Mouse (Mus musculus) forebrain, embryonic 15.5 days (tissue): ENCODE data around the gene 4933400A11Rik. TPM values are rescaled to one million over a fixed set of nuclear protein-coding genes. Genes with fewer than 3 reads are reported as not detected.

Source experiments
- ATAC-seq: fragments of 200-750 bp; cut with Nextera tagmentation; replicated peaks from 2 replicates; pipeline ENCODE4 v1.8.0; 2017; ENCODE audit warnings: mild to moderate bottlenecking, moderate TSS enrichment, moderate library complexity
- H3K27ac ChIP-seq: fragments of 300-500 bp; sonication (generic); replicated peaks from 2 replicates; pipeline ENCODE4 v1.5.1; 2015; ENCODE audit warnings: mild to moderate bottlenecking, inconsistent platforms
- H3K27me3 ChIP-seq: fragments of 300-500 bp; sonication (generic); 2 replicates; pipeline ENCODE4 v1.6.1; 2015; ENCODE audit warnings: inconsistent platforms
- H3K36me3 ChIP-seq: fragments of 300-500 bp; sonication (generic); 2 replicates; pipeline ENCODE4 v1.6.1; 2015; ENCODE audit warnings: mild to moderate bottlenecking, inconsistent platforms
- H3K4me1 ChIP-seq: fragments of 300-500 bp; sonication (generic); 2 replicates; pipeline ENCODE4 v1.6.1; 2015; ENCODE audit warnings: inconsistent platforms
- H3K4me2 ChIP-seq: fragments of 300-500 bp; sonication (generic); replicated peaks from 2 replicates; pipeline ENCODE4 v1.6.1; 2015; ENCODE audit warnings: mild to moderate bottlenecking, inconsistent platforms
- H3K4me3 ChIP-seq: fragments of 300-500 bp; sonication (generic); 2 replicates; pipeline ENCODE4 v1.5.1; 2015; ENCODE audit warnings: mild to moderate bottlenecking, inconsistent platforms
- H3K9ac ChIP-seq: fragments of 300-500 bp; sonication (generic); replicated peaks from 2 replicates; pipeline ENCODE4 v1.6.1; 2015; ENCODE audit warnings: mild to moderate bottlenecking, inconsistent platforms
- H3K9me3 ChIP-seq: fragments of 300-500 bp; sonication (generic); 2 replicates; pipeline ENCODE4 v1.6.1; 2016; ENCODE audit warnings: inconsistent platforms
- WGBS: fragments of 180-500 bp; shearing (Covaris S2); methylation state at CpG from one replicate; pipeline ENCODE4 v1.1.7; 2015; ENCODE audit warnings: mixed read lengths; 5-methylcytosine and 5-hydroxymethylcytosine counted together
- polyA plus RNA-seq: library from polyadenylated mRNA; unstranded; fragments of >200 nt; fragmentation: Nextera tagmentation; extraction: Ambion mirVana; gene quantifications from 2 replicates; pipeline ENCODE4 v1.2.1, GENCODE M21; 2015

Gene 4933400A11Rik
- polyA plus RNA-seq: not detected in 2 replicates

DNA sequence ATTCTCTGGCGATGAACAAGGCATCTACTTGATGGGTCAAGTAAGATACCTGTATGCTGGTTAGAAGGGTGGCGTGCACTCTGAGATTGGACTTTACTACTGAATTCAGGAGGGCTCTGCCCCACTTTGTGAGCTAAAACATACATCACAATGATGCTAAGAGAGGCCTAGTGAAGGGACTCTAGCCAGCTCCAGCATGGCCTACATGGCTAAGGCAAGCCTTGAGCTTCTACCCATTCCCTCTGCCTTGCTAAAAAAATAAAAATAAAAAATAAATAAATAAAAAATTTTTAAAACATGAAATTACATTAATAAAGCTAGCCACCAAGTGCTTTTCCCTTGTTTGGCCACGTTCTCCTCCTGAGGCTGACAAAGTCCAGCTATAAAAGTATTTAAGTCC is at the start of gene 4933400A11Rik:
Gene 4933400A11Rik, minus strand, starts transcription at position 101 of the 400 bp plus-strand sequence.
- WGBS: 88% methylated on average over 3 of the region's 3 CpGs

DNA sequence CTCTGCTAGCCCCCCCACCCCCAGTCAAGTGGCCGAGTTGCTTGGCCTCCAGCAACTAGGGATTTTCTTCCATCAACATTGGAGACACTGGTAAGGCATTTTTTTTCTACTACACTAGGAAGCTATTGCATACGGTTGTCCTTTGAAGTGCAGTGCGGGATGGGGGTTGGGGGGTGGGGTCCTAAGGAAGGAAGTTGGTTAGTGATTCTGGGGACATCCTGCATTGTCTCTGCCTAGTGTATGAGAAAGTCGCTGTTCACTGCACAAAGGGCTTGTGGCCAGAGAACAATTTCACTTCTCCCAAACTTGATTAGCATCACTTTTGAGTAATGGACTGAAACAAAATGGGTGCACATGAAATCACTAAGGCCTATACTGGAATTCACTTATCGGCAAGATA is 48.7 kb upstream of the 4933400A11Rik start:
- Histone ChIP-seq H3K9ac (peak overlapping the region; percentile 27), H3K36me3 (no peaks in the 10 kb centered on the region), H3K4me1 (peaks cover 3% of the 10 kb centered on the region; the same call in 1 of the 2 replicates), H3K4me2 (peak overlapping the region; percentile 41), H3K27ac (peak overlapping the region; percentile 75), H3K9me3 (no peaks in the 10 kb centered on the region), H3K4me3 (peak overlapping the region; percentile 22), H3K27me3 (no peaks in the 10 kb centered on the region)
- 0 out of 2 replicates have a peak, but pooled peaks have one; percentile 21 for ATAC-seq
- WGBS: 21% methylated on average over 5 of the region's 5 CpGs

More for the DNA sequence above, at the start of gene 4933400A11Rik:
- H3K9me3 ChIP-seq: no peaks in the 10 kb centered on the region
- no peak within 1 kb of the TSS for H3K4me3 ChIP-seq
- no peaks in the 10 kb centered on the region for H3K4me1 ChIP-seq
- H3K27me3 ChIP-seq: no peaks in the 10 kb centered on the region; the same call in 1 of the 2 replicates
- no peaks in the 10 kb centered on the region for H3K36me3 ChIP-seq
- ATAC-seq: no peak
- no peak within 1 kb of the TSS for H3K9ac ChIP-seq
- H3K27ac ChIP-seq: no peak within 1 kb of the TSS
- no peak within 1 kb of the TSS for H3K4me2 ChIP-seq

DNA sequence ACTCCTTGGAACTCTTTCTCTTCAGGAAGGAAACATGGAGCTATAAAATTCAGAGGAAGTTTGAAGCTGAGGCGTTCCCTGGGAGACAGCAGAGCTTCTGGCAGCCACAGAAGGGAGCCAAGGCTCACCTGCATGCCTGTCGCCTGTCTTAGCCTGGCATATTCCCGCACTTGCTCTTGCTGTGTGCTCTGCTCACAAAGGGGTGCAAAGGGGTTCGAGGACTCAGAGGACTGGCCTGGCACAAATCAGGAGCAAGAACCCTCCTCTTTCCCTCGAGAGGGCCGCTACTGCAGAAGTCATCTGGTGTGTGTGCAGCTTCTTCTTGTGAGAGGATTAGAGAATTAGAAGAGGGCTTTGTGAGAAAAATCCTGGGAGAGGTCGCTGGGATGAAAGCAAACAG is 48.3 kb upstream of the 4933400A11Rik start:
- Histone ChIP-seq H3K27ac (peak overlapping the region; percentile 75), H3K36me3 (no peaks in the 10 kb centered on the region), H3K9ac (peak overlapping the region; percentile 27), H3K4me1 (peaks cover 3% of the 10 kb centered on the region; the same call in 1 of the 2 replicates), H3K4me3 (peak overlapping the region; percentile 22), H3K27me3 (no peaks in the 10 kb centered on the region), H3K9me3 (no peaks in the 10 kb centered on the region), H3K4me2 (peak overlapping the region; percentile 41)
- ATAC-seq: peak; percentile 54
- 9% methylated on average over 7 of the region's 7 CpGs for WGBS

DNA sequence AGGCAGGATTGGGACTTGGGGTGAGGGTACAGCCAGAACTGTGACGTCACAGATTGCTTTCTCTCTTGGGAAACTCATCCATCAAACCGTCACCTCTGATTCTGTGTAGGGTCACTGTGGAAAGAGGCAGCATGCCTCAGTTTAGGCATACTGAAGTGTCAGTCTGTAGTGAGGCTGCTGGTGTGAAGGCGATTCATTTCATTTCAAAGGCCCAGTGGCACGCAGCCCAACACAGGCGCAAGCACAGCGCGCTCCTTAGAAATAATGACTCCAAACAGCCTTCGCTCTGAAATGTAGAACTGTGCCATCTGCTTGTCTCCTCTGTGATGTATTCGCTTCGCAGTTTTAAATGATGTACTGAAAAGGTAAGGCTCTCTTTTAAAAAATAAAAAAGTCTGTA is 47.5 kb upstream of the 4933400A11Rik start:
- WGBS: 39% methylated on average over 10 of the region's 10 CpGs
- Histone ChIP-seq H3K36me3 (no peaks in the 10 kb centered on the region), H3K4me1 (peaks cover 3% of the 10 kb centered on the region; the same call in 1 of the 2 replicates), H3K27me3 (no peaks in the 10 kb centered on the region), H3K4me3 (peak overlapping the region; percentile 20), H3K9ac (no peak overlapping the region), H3K4me2 (peak overlapping the region; percentile 36), H3K27ac (peak overlapping the region; percentile 70), H3K9me3 (no peaks in the 10 kb centered on the region)
- ATAC-seq: peak; percentile 88

DNA sequence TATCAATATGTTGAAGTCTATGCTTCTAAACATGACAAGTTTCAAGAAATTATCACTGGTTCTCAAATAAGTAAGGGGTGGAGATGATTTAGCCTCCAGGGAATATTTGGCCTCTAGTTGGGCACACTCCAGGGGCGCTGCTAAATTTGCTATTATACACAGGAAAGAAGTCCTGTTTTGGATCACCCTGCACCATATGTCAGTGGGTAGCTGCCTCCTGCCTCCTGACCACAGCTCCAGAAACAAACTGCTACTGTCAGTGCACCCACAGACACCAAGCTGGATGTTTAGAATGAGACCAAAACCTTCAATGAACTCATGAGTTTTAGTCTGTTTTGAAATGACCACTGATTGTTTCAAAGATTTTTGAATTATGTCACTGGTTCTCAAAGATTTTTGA is 34.2 kb upstream of the 4933400A11Rik start:
- no peak for ATAC-seq
- 69% methylated on average over 1 of the region's 1 CpGs for WGBS
- Histone ChIP-seq H3K4me3 (no peak overlapping the region), H3K4me1 (no peaks in the 10 kb centered on the region), H3K36me3 (no peaks in the 10 kb centered on the region), H3K27me3 (no peaks in the 10 kb centered on the region), H3K4me2 (no peak overlapping the region), H3K9ac (no peak overlapping the region), H3K9me3 (no peaks in the 10 kb centered on the region), H3K27ac (no peak overlapping the region)

DNA sequence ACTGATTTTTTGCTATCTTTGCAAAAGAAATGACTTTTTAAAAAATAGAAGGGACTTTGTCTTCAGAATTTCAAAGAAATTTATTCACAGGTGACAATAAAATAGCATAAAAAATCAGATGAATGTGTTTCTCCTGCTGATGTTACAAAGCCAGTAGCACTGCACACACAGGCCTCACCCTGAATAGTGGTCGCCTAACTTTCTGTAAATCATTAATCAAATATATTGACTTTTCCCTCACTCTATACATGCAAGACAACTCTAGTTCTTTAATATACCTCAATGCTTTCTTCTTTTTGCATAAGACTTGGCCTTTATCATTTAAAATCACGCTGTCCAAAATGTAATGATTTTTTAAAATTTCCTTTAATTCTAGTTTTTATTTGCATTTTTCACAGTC is 32.3 kb upstream of the 4933400A11Rik start:
- no peak overlapping the region for H3K4me2 ChIP-seq
- no peaks in the 10 kb centered on the region for H3K4me1 ChIP-seq
- ATAC-seq: no peak
- 92% methylated on average over 2 of the region's 2 CpGs for WGBS
- H3K27me3 ChIP-seq: no peaks in the 10 kb centered on the region
- no peaks in the 10 kb centered on the region for H3K9me3 ChIP-seq
- H3K9ac ChIP-seq: no peak overlapping the region
- H3K27ac ChIP-seq: no peak overlapping the region
- H3K4me3 ChIP-seq: no peak overlapping the region
- H3K36me3 ChIP-seq: no peaks in the 10 kb centered on the region

DNA sequence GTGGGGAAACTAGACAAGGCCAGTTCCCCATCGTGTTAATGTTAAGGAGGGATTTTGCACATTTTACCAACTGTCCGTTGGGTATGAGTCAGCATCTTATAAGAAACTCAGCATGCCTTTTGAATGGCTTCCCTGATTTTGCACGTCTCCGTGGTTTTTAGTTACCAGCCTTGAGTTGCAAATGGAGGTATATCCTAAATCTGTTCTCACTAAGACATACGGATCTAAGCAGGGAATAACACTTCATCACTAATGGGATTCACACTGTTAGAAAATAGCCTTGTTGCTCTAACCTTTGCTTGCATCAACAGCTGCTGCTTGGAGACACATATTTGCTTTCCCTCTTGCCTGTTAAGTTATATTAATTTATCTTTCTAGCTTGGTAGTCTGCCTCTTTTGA is 31.9 kb upstream of the 4933400A11Rik start:
- Histone ChIP-seq H3K4me3 (no peak overlapping the region), H3K27me3 (no peaks in the 10 kb centered on the region), H3K4me1 (no peaks in the 10 kb centered on the region), H3K36me3 (no peaks in the 10 kb centered on the region), H3K27ac (no peak overlapping the region), H3K4me2 (no peak overlapping the region), H3K9me3 (no peaks in the 10 kb centered on the region), H3K9ac (no peak overlapping the region)
- ATAC-seq: peak; percentile 26; the same call in 1 of the 2 replicates
- WGBS: 43% methylated on average over 5 of the region's 5 CpGs

DNA sequence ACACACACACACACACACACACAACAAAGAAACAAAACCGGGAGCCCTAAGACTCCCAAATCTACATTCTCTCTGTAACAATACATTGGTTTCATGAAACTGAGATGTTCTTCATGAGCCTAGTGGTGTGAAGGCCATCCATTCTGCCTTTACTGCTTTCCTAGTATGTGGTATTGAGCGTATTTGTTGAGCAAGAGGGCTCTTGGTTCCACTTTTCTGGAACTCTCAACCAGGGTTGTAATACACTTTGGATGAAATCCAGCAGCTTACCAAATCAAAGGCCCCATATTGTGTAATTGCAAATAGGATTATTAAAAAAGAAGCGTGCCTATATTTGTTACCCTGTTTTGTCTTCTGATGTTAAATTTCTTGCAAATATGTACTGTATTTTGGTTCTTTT is 28.3 kb upstream of the 4933400A11Rik start:
- Histone ChIP-seq H3K9ac (no peak overlapping the region), H3K4me3 (no peak overlapping the region), H3K27me3 (no peaks in the 10 kb centered on the region), H3K4me1 (no peaks in the 10 kb centered on the region), H3K9me3 (no peaks in the 10 kb centered on the region), H3K27ac (no peak overlapping the region), H3K36me3 (no peaks in the 10 kb centered on the region), H3K4me2 (no peak overlapping the region)
- WGBS: 71% methylated on average over 3 of the region's 3 CpGs
- no peak for ATAC-seq

DNA sequence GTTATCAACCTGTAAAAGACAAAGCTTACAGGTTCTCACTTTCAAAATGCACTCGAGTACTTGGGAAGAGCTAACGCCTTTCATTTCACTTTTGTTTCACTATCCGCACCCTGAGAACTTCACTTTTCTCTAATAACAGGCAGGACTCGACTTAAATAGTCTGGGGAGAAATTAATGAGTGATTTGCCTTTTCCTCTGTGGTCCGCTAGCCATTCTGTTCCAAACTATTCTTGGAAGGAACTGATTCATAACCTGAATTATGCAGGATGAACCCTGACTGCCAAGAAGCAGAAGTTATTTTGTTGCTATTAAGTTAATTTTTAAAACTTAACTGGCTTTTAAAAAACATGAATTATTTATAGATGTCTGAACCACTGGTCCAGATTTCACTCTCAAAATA is 26.4 kb upstream of the 4933400A11Rik start:
- no peak overlapping the region for H3K9ac ChIP-seq
- 42% methylated on average over 5 of the region's 5 CpGs for WGBS
- no peaks in the 10 kb centered on the region for H3K36me3 ChIP-seq
- H3K4me2 ChIP-seq: no peak overlapping the region
- H3K4me3 ChIP-seq: no peak overlapping the region
- no peak overlapping the region for H3K27ac ChIP-seq
- no peaks in the 10 kb centered on the region for H3K4me1 ChIP-seq
- no peaks in the 10 kb centered on the region for H3K27me3 ChIP-seq
- no peak for ATAC-seq
- no peaks in the 10 kb centered on the region for H3K9me3 ChIP-seq

DNA sequence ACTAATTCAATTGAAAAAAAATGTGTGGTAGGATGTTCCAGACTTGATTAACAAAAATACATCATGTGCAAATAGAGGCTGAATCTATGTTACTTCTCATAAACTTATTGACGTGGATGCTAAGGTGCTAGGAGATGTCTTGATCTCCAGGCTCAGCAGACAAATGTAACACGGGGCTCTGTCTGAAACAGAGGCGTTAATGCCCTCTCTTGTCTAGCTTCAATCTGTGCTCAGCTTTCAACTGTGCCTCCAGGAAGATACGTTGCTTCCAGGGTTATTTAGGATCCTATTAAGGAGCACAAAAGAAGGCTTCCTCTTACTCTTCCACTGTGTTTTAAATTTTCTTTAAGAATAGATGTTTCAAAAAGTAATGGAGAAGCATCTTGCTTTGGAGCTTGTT is 20.8 kb upstream of the 4933400A11Rik start:
- H3K9ac ChIP-seq: no peak overlapping the region
- H3K27ac ChIP-seq: no peak overlapping the region
- H3K4me1 ChIP-seq: no peaks in the 10 kb centered on the region
- H3K4me3 ChIP-seq: no peak overlapping the region
- H3K27me3 ChIP-seq: no peaks in the 10 kb centered on the region
- H3K9me3 ChIP-seq: no peaks in the 10 kb centered on the region
- ATAC-seq: no peak
- WGBS: 23% methylated on average over 4 of the region's 4 CpGs
- H3K4me2 ChIP-seq: no peak overlapping the region
- no peaks in the 10 kb centered on the region for H3K36me3 ChIP-seq

DNA sequence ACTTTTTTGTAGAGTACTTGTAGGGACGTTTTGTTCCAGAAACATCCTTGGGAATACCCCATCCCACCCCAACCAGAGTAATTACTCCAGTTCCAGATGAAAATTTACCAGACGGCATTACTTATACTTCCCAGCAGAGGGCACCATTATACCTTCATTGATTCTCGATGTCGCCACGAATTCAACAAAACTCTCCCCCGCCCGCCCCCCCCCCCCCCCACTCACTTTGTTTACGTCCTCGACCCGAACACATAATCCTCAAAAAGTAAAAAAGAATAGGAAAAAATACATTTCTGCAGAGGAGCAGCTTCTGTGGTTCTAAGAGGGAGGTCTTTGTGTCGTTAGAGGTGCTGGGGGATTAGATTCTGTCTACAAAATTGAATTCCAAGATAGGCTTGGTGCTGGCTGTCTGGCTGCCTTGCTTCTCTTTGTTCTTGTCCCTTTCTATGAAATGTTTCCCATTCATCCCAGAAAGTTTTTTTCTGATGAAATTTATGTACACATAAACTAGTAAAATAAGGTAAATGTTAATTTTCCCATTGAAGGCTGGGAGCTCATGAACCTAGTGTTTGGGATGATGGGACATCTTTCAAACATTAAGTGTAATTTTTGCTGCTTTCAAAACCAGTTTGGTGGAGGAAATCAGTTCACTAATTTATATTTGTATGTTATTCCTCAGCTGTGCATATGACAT is 19.7 kb upstream of the 4933400A11Rik start:
- Histone ChIP-seq H3K27me3 (no peaks in the 10 kb centered on the region), H3K4me2 (peak overlapping the region; percentile 14; the same call in 1 of the 2 replicates), H3K27ac (no peak overlapping the region; the same call in 1 of the 2 replicates), H3K9me3 (no peaks in the 10 kb centered on the region), H3K4me1 (no peaks in the 10 kb centered on the region), H3K9ac (peak overlapping the region; percentile 15; the same call in 1 of the 2 replicates), H3K36me3 (no peaks in the 10 kb centered on the region), H3K4me3 (peak overlapping the region; percentile 35)
- peak; percentile 72; the same call in 1 of the 2 replicates for ATAC-seq
- 7% methylated on average over 10 of the region's 11 CpGs for WGBS

DNA sequence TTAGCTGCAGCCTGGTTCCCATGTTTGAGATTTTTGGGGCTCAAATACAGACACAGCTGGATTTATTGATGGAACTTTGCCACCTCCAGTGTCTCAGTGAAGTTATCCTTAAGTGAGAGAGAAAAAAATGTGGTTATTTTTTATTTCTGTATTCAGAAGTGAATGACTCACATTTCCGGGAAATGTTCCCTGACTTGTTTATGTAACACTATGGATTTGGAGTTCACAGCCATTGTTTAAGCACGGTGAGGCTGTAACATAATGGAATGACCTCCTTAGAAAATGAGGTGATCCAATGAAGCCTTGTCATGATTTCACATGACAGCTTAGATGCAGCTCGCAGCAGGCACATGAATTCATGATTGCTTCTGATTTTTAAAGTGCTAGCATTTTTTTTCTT is 17.7 kb upstream of the 4933400A11Rik start:
- Histone ChIP-seq H3K36me3 (no peaks in the 10 kb centered on the region), H3K9me3 (no peaks in the 10 kb centered on the region), H3K27ac (no peak overlapping the region), H3K4me2 (no peak overlapping the region), H3K27me3 (peaks cover 3% of the 10 kb centered on the region; the same call in 1 of the 2 replicates), H3K4me3 (no peak overlapping the region), H3K9ac (no peak overlapping the region), H3K4me1 (no peaks in the 10 kb centered on the region)
- 48% methylated on average over 3 of the region's 3 CpGs for WGBS
- no peak for ATAC-seq
